Mouse (Mus musculus) megakaryocyte, embryonic 14.5 days (primary cell): ENCODE data around the gene Trpm8. TPM values are rescaled to one million over a fixed set of nuclear protein-coding genes. Genes with fewer than 3 reads are reported as not detected.

Source experiments
- H3K27me3 ChIP-seq: replicated peaks from 2 replicates; pipeline ENCODE3; 2012; ENCODE audit warnings: inconsistent platforms
- H3K36me3 ChIP-seq: replicated peaks from 2 replicates; pipeline ENCODE3; 2012; ENCODE audit warnings: low read length, inconsistent platforms, mixed read lengths
- H3K4me1 ChIP-seq: 2 replicates; pipeline ENCODE4 v1.6.1; 2012; ENCODE audit warnings: inconsistent platforms
- H3K4me3 ChIP-seq: replicated peaks from 2 replicates; pipeline ENCODE3; 2012; ENCODE audit warnings: moderate library complexity, mild to moderate bottlenecking, inconsistent platforms
- H3K9me3 ChIP-seq: 2 replicates; pipeline ENCODE4 v1.6.1; 2012; ENCODE audit warnings: inconsistent platforms
- FLI1 ChIP-seq: IDR thresholded peaks from 2 replicates; pipeline ENCODE4 v1.6.1; 2012; ENCODE audit warnings: low read length, inconsistent platforms, mixed read lengths
- GATA1 ChIP-seq: IDR thresholded peaks from 3 replicates; pipeline ENCODE4 v1.6.1; 2012; ENCODE audit warnings: mixed read lengths, low read length, inconsistent platforms, borderline replicate concordance
- polyA plus RNA-seq: library from polyadenylated mRNA; stranded (reverse); fragments of >175 nt; gene quantifications from 2 replicates; pipeline ENCODE4 v1.2.3, GENCODE M21; 2012; ENCODE audit warnings: low replicate concordance; ENCODE audit not compliant: insufficient read depth

Gene Trpm8
- polyA plus RNA-seq, 1 experiment, result not detected

- TF ChIP-seq GATA1 (no peak), FLI1 (no peak)
- peaks cover 6% of the 10 kb centered on the region for H3K9me3 ChIP-seq
- H3K36me3 ChIP-seq, result peaks cover 88% of the 10 kb centered on the region
- no peaks in the 10 kb centered on the region for H3K27me3 ChIP-seq
- H3K4me3 ChIP-seq, result no peak overlapping the region
- H3K4me1 ChIP-seq, result peaks cover 33% of the 10 kb centered on the region
These were observed 14.5 kb upstream of the Trpm8 start for GRCm38 (mm10) chr1:88262961-88263360.

GRCm38 (mm10) chr1:88263778-88264177 lies 13.7 kb upstream of the Trpm8 start:
- no peak for TF ChIP-seq GATA1
- no peak for TF ChIP-seq FLI1
- Histone ChIP-seq H3K36me3 (peaks cover 96% of the 10 kb centered on the region), H3K4me3 (no peak overlapping the region), H3K27me3 (no peaks in the 10 kb centered on the region), H3K9me3 (no peaks in the 10 kb centered on the region), H3K4me1 (peaks cover 32% of the 10 kb centered on the region)

GRCm38 (mm10) chr1:88264237-88264868 lies 13.1 kb upstream of the Trpm8 start:
- TF ChIP-seq FLI1, result no peak
- TF ChIP-seq GATA1, result no peak
- Histone ChIP-seq H3K4me3 (no peak overlapping the region), H3K36me3 (peaks cover 100% of the 10 kb centered on the region), H3K9me3 (no peaks in the 10 kb centered on the region), H3K27me3 (no peaks in the 10 kb centered on the region), H3K4me1 (peaks cover 27% of the 10 kb centered on the region)

GRCm38 (mm10) chr1:88264869-88265240 lies 12.6 kb upstream of the Trpm8 start:
- TF ChIP-seq GATA1 (no peak), FLI1 (no peak)
- H3K4me1 ChIP-seq, result peaks cover 22% of the 10 kb centered on the region
- peaks cover 100% of the 10 kb centered on the region for H3K36me3 ChIP-seq
- H3K27me3 ChIP-seq, result no peaks in the 10 kb centered on the region
- no peak overlapping the region for H3K4me3 ChIP-seq
- no peaks in the 10 kb centered on the region for H3K9me3 ChIP-seq

- no peaks in the 10 kb centered on the region for H3K27me3 ChIP-seq
- TF ChIP-seq FLI1, result no peak
- TF ChIP-seq GATA1, result no peak
- H3K9me3 ChIP-seq, result no peaks in the 10 kb centered on the region; the same call in 1 of the 2 replicates
- H3K4me3 ChIP-seq, result no peak overlapping the region
- peaks cover 96% of the 10 kb centered on the region for H3K36me3 ChIP-seq
- peaks cover 15% of the 10 kb centered on the region for H3K4me1 ChIP-seq
These were observed 11.3 kb upstream of the Trpm8 start for GRCm38 (mm10) chr1:88266123-88266522.

- TF ChIP-seq FLI1 (no peak), GATA1 (no peak)
- Histone ChIP-seq H3K4me1 (peaks cover 2% of the 10 kb centered on the region), H3K27me3 (no peaks in the 10 kb centered on the region), H3K9me3 (peaks cover 7% of the 10 kb centered on the region; the same call in 1 of the 2 replicates), H3K4me3 (no peak overlapping the region), H3K36me3 (peaks cover 96% of the 10 kb centered on the region)
These were observed 10.0 kb upstream of the Trpm8 start for GRCm38 (mm10) chr1:88267489-88267888.

GRCm38 (mm10) chr1:88268070-88268469 lies 9.4 kb upstream of the Trpm8 start:
- peaks cover 4% of the 10 kb centered on the region for H3K4me1 ChIP-seq
- peaks cover 96% of the 10 kb centered on the region for H3K36me3 ChIP-seq
- TF ChIP-seq FLI1 (no peak), GATA1 (no peak)
- peaks cover 7% of the 10 kb centered on the region; the same call in 1 of the 2 replicates for H3K9me3 ChIP-seq
- H3K27me3 ChIP-seq, result no peaks in the 10 kb centered on the region
- no peak overlapping the region for H3K4me3 ChIP-seq

- H3K27me3 ChIP-seq, result no peaks in the 10 kb centered on the region
- H3K4me1 ChIP-seq, result peaks cover 20% of the 10 kb centered on the region
- H3K4me3 ChIP-seq, result no peak overlapping the region
- peaks cover 96% of the 10 kb centered on the region for H3K36me3 ChIP-seq
- no peak for TF ChIP-seq FLI1
- no peak for TF ChIP-seq GATA1
- peaks cover 7% of the 10 kb centered on the region; the same call in 1 of the 2 replicates for H3K9me3 ChIP-seq
These were observed 7.7 kb upstream of the Trpm8 start for GRCm38 (mm10) chr1:88269539-88270309.

GRCm38 (mm10) chr1:88272851-88273250 lies 4.6 kb upstream of the Trpm8 start:
- Histone ChIP-seq H3K36me3 (peaks cover 78% of the 10 kb centered on the region), H3K27me3 (no peaks in the 10 kb centered on the region), H3K4me3 (no peak overlapping the region), H3K9me3 (peaks cover 7% of the 10 kb centered on the region; the same call in 1 of the 2 replicates), H3K4me1 (peaks cover 46% of the 10 kb centered on the region)
- TF ChIP-seq FLI1 (no peak), GATA1 (no peak)

- Histone ChIP-seq H3K27me3 (no peaks in the 10 kb centered on the region), H3K4me1 (peaks cover 50% of the 10 kb centered on the region), H3K4me3 (no peak overlapping the region), H3K9me3 (peaks cover 7% of the 10 kb centered on the region; the same call in 1 of the 2 replicates), H3K36me3 (peaks cover 73% of the 10 kb centered on the region)
- no peak for TF ChIP-seq GATA1
- no peak for TF ChIP-seq FLI1
These were observed 4.1 kb upstream of the Trpm8 start for GRCm38 (mm10) chr1:88273326-88273725.
